Mouse (Mus musculus) E14TG2a.4 (cell line): ENCODE data around the gene Prkg1.

Experiments
- CTCF ChIP-seq: conservative IDR thresholded peaks from 2 replicates; pipeline ENCODE4 v1.5.1; 2014; ENCODE audit warnings: low read length
- POU5F1 ChIP-seq: IDR thresholded peaks from 2 replicates; pipeline ENCODE4 v1.6.1; 2014; ENCODE audit warnings: low read length, borderline replicate concordance

DNA sequence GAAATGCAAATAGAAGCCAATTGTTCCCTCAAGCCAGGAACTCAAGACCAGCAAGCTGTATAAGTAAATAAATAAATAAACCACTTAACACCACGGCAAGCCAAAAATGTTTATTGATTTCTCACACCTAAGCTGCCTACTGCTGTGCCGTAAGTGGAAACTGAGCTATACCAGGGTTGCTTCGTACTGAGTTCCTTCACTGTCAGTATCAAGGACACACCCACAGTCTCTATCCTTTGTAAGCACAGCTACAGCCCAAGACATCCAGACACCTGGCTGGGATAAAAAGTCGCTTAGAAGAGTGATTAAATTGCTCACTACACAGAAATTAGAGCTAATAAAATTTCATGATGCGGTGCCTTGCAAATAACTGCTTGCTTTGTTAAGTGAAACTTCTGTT, 434.9 kb downstream of the Prkg1 start:
- no peak for TF ChIP-seq CTCF
- no peak for TF ChIP-seq POU5F1
